Mouse (Mus musculus): Measurements from ENCODE around the gene Adam19.
"Not testable (repeated sequence)": the region's sequence is repeated elsewhere in the genome, so short reads cannot be mapped to it uniquely, and the experiment has no call there.

Gene Adam19

GRCm38 (mm10) chr11:46143342-46143741 lies 87.5 kb downstream of the Adam19 start:
- DNase-seq, result no peak

- no peak for DNase-seq
Measured at GRCm38 (mm10) chr11:46145163-46145875, 89.5 kb downstream of the Adam19 start.

- no peak for DNase-seq
Measured at GRCm38 (mm10) chr11:46146619-46147018, 90.8 kb downstream of the Adam19 start.

GRCm38 (mm10) chr11:46156945-46157344 lies 101.2 kb downstream of the Adam19 start:
- DNase-seq, result no peak

- no peak for DNase-seq
Measured at GRCm38 (mm10) chr11:46157462-46157861, 101.7 kb downstream of the Adam19 start.

GRCm38 (mm10) chr11:46165866-46166585 lies 110.2 kb downstream of the Adam19 start, which contains the start of gene Nipal4:
TSS of gene Nipal4 (minus strand) at chr11:46166508.
- peak in 1 of 2 experiments; percentile 7 for DNase-seq

GRCm38 (mm10) chr11:46168506-46168905 lies 112.7 kb downstream of the Adam19 start:
- no peak for DNase-seq

GRCm38 (mm10) chr11:46169908-46170307 lies 114.1 kb downstream of the Adam19 start:
- DNase-seq, result peak in 1 of 2 experiments; percentile 12

GRCm38 (mm10) chr11:46172128-46172527 lies 116.3 kb downstream of the Adam19 start:
- no peak for DNase-seq

- DNase-seq, result no peak
Measured at GRCm38 (mm10) chr11:46176155-46176554, 120.4 kb downstream of the Adam19 start.

- no peak for DNase-seq
Measured at GRCm38 (mm10) chr11:46177246-46178043, 121.7 kb downstream of the Adam19 start.

GRCm38 (mm10) chr11:46182031-46182430 lies 126.2 kb downstream of the Adam19 start:
- DNase-seq, result not testable (repeated sequence)

- DNase-seq, result no peak
Measured at GRCm38 (mm10) chr11:46184946-46185345, 129.2 kb downstream of the Adam19 start.

GRCm38 (mm10) chr11:46185486-46185885 lies 129.7 kb downstream of the Adam19 start:
- peak; percentile 30 to 35 for DNase-seq

GRCm38 (mm10) chr11:46188283-46188682 lies 132.5 kb downstream of the Adam19 start:
- no peak for DNase-seq

GRCm38 (mm10) chr11:46194175-46194574 lies 138.4 kb downstream of the Adam19 start:
- no peak for DNase-seq
